Mouse (Mus musculus): Measurements from ENCODE around the gene Fam129a. TPM values are rescaled to one million over a fixed set of nuclear protein-coding genes. Genes with fewer than 3 reads are reported as not detected.

Gene Fam129a
- polyA plus RNA-seq, 1 experiment from 2014 or later = 9.5 TPM

DNA sequence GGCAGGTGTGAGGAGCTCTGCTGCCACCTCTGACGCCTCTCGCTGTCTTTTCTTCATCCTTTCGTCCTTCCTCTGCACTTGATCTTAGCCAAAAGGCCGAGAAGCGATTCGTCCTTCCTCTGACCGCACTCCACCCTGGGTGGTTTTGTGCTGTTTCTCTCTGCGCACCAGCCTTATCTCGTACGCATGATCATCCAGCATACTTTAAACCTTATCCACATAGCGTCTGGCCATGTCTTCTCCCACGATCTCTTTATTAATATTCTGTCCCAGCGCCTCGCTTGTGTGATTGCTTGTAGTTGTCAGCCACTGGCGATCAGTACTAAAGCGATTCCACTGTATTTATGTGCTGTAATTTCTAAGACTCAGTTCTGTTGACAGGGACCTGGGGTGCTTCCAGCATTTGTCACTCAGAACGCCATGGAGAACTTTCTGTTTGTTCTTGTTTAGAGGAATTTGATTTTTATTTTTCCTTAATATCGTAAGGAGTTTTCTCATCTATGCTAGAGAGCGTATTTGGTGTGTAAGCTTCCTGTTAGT is 87.4 kb downstream of the Fam129a start:
- Histone ChIP-seq H3K27ac (no peak overlapping the region), H3K36me3 (ENCODE audit: inconsistent target) (no peaks in the 10 kb centered on the region), H3K4me3 (ENCODE audit: inconsistent target) (no peak overlapping the region), H3K79me2 (ENCODE audit: inconsistent target) (no peaks in the 10 kb centered on the region)
- WGBS (ENCODE audit: missing documents) = 92% methylated on average over 17 of the region's 19 CpGs

GRCm38 (mm10) chr1:151659636-151660035 is 88.7 kb downstream of the Fam129a start:
- 93% methylated on average over 8 of the region's 8 CpGs for WGBS (ENCODE audit: missing documents)
- Histone ChIP-seq H3K4me3 (ENCODE audit: inconsistent target) (no peak overlapping the region), H3K27ac (no peak overlapping the region), H3K79me2 (ENCODE audit: inconsistent target) (no peaks in the 10 kb centered on the region), H3K36me3 (ENCODE audit: inconsistent target) (no peaks in the 10 kb centered on the region)

GRCm38 (mm10) chr1:151660251-151660650 is 89.3 kb downstream of the Fam129a start:
- H3K79me2 ChIP-seq (ENCODE audit: inconsistent target) = no peaks in the 10 kb centered on the region
- WGBS (ENCODE audit: missing documents) = 91% methylated on average over 4 of the region's 4 CpGs
- H3K27ac ChIP-seq = 0 out of 2 replicates have a peak overlapping the region, but pooled peaks have one; percentile 50
- H3K4me3 ChIP-seq (ENCODE audit: inconsistent target) = no peak overlapping the region
- no peaks in the 10 kb centered on the region for H3K36me3 ChIP-seq (ENCODE audit: inconsistent target)

- Histone ChIP-seq H3K4me3 (ENCODE audit: inconsistent target) (no peak overlapping the region), H3K27ac (peak overlapping the region; percentile 50), H3K36me3 (ENCODE audit: inconsistent target) (no peaks in the 10 kb centered on the region), H3K79me2 (ENCODE audit: inconsistent target) (no peaks in the 10 kb centered on the region)
- WGBS (ENCODE audit: missing documents) = 42% methylated on average over 6 of the region's 6 CpGs
These were observed 89.9 kb downstream of the Fam129a start for GRCm38 (mm10) chr1:151660883-151661282.

GRCm38 (mm10) chr1:151661684-151662439 is 90.9 kb downstream of the Fam129a start:
- no peaks in the 10 kb centered on the region for H3K36me3 ChIP-seq (ENCODE audit: inconsistent target)
- no peaks in the 10 kb centered on the region for H3K79me2 ChIP-seq (ENCODE audit: inconsistent target)
- WGBS (ENCODE audit: missing documents) = 66% methylated on average over 7 of the region's 7 CpGs
- no peak overlapping the region for H3K4me3 ChIP-seq (ENCODE audit: inconsistent target)
- peak overlapping the region; percentile 50 for H3K27ac ChIP-seq

- H3K36me3 ChIP-seq (ENCODE audit: inconsistent target) = no peaks in the 10 kb centered on the region
- H3K79me2 ChIP-seq (ENCODE audit: inconsistent target) = no peaks in the 10 kb centered on the region
- H3K4me3 ChIP-seq (ENCODE audit: inconsistent target) = no peak overlapping the region
- WGBS (ENCODE audit: missing documents) = 49% methylated on average over 6 of the region's 6 CpGs
- no peak overlapping the region for H3K27ac ChIP-seq
These were observed 92.0 kb downstream of the Fam129a start for GRCm38 (mm10) chr1:151662958-151663357.

- WGBS (ENCODE audit: missing documents) = 96% methylated on average over 10 of the region's 10 CpGs
- Histone ChIP-seq H3K27ac (no peak overlapping the region), H3K79me2 (ENCODE audit: inconsistent target) (no peaks in the 10 kb centered on the region), H3K4me3 (ENCODE audit: inconsistent target) (no peak overlapping the region), H3K36me3 (ENCODE audit: inconsistent target) (no peaks in the 10 kb centered on the region)
These were observed 93.4 kb downstream of the Fam129a start for GRCm38 (mm10) chr1:151664384-151664783.

- no peaks in the 10 kb centered on the region for H3K36me3 ChIP-seq (ENCODE audit: inconsistent target)
- WGBS (ENCODE audit: missing documents) = 95% methylated on average over 7 of the region's 7 CpGs
These were observed 93.9 kb downstream of the Fam129a start for GRCm38 (mm10) chr1:151664837-151665431.

DNA sequence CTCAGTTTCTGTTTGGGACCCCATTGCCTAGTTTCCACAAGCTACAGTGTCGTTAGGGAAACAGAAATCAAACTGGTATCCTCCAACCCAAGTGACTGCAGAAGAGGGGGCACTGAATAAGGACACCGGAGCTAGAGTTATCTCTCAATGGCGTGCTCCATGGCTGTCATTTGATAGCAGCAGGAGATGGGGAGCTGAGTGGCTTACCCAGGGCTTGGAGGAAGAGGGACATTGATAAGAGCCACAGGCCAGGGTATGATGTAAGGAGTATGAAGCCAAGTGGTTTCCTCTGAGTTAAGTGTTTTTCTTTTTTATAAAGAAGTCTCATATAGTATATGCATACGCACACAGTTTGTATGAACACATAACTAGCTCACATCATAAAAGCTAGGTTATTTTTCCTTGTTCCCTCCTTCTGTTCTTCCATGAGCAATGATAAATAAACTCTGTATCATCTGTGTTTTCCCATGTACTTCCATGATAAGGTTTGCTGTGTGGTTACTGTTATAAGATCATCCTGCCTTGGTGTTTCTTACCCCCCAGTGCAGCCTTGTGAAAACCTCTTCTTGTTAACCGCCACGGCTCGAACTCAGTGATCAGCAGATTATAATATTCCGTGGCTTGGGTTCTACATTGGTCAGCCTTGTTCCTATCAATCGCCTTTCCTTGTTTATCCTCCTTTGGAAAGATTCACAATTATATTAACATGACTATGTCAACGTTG is 96.5 kb downstream of the Fam129a start:
- no peaks in the 10 kb centered on the region for H3K79me2 ChIP-seq (ENCODE audit: inconsistent target)
- no peak overlapping the region for H3K4me3 ChIP-seq (ENCODE audit: inconsistent target)

More at GRCm38 (mm10) chr1:151664837-151665431, 93.9 kb downstream of the Fam129a start:
- Histone ChIP-seq H3K27ac (no peak overlapping the region), H3K4me3 (ENCODE audit: inconsistent target) (no peak overlapping the region), H3K79me2 (ENCODE audit: inconsistent target) (no peaks in the 10 kb centered on the region)

GRCm38 (mm10) chr1:151670006-151670591 is 99.1 kb downstream of the Fam129a start:
- 54% methylated on average over 8 of the region's 9 CpGs for WGBS (ENCODE audit: missing documents)
- Histone ChIP-seq H3K27ac (no peak overlapping the region), H3K36me3 (ENCODE audit: inconsistent target) (no peaks in the 10 kb centered on the region), H3K79me2 (ENCODE audit: inconsistent target) (no peaks in the 10 kb centered on the region), H3K4me3 (ENCODE audit: inconsistent target) (no peak overlapping the region)

More for the DNA sequence above, 96.5 kb downstream of the Fam129a start:
- WGBS (ENCODE audit: missing documents) = 89% methylated on average over 10 of the region's 10 CpGs
- H3K27ac ChIP-seq = no peak overlapping the region
- no peaks in the 10 kb centered on the region for H3K36me3 ChIP-seq (ENCODE audit: inconsistent target)

DNA sequence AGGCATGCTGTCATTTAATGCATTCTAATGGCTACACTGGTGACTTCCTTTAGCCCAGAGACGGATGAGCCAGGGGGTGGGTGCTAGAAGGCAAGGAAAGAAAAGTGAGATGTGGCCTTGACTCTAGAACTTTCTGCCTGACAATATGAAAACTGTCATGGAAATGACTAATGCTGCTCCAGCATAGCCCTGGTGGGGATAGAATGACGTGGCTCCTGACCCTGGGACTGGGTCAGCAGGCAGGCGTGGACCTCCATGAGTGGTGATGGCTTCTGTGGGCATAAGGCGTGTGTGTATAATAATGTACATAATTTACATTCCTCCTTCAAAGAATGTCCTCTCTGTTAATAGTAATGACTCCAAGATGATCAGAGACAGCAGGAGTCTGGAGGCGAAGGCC is 104.7 kb downstream of the Fam129a start:
- no peaks in the 10 kb centered on the region for H3K79me2 ChIP-seq (ENCODE audit: inconsistent target)
- 97% methylated on average over 5 of the region's 5 CpGs for WGBS (ENCODE audit: missing documents)
- H3K27ac ChIP-seq = no peak overlapping the region
- no peaks in the 10 kb centered on the region for H3K36me3 ChIP-seq (ENCODE audit: inconsistent target)
- no peak overlapping the region for H3K4me3 ChIP-seq (ENCODE audit: inconsistent target)

DNA sequence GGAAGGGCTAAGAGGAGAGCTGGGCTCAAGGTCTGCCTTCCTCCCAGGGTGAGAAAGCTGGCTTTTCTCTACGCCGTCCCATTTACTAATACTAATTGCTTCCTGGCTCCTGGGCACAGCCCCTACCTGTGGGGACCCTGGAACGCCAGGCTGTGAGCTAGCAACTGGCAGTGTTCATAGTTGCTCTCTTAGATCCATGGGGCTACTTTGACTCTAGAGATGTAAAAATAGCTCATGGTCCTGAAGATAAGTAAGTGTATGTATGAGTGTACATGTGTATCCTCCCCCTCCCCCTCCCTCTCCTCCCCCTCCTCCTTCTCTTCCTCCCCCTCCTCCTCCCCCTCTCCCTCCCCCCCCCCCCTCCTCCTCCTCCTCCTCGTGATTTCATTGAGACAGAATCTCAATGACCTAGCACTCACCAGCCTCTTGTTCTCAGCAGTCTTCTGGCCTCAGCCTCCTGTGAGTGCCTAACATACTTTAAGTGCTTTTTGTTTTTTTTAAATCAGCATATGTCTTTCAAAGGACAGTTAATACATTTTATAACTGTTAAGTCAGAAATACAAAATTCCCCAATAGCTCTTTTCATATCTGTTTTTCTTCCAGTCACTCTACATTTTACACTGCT is 106.3 kb downstream of the Fam129a start:
- no peak overlapping the region for H3K27ac ChIP-seq
- H3K79me2 ChIP-seq (ENCODE audit: inconsistent target) = no peaks in the 10 kb centered on the region
- H3K4me3 ChIP-seq (ENCODE audit: inconsistent target) = no peak overlapping the region
- H3K36me3 ChIP-seq (ENCODE audit: inconsistent target) = no peaks in the 10 kb centered on the region
- WGBS (ENCODE audit: missing documents) = 98% methylated on average over 3 of the region's 4 CpGs

GRCm38 (mm10) chr1:151677975-151678374 is 107.0 kb downstream of the Fam129a start:
- 90% methylated on average over 4 of the region's 4 CpGs for WGBS (ENCODE audit: missing documents)
- no peak overlapping the region for H3K27ac ChIP-seq
- no peaks in the 10 kb centered on the region for H3K79me2 ChIP-seq (ENCODE audit: inconsistent target)
- no peak overlapping the region for H3K4me3 ChIP-seq (ENCODE audit: inconsistent target)
- H3K36me3 ChIP-seq (ENCODE audit: inconsistent target) = no peaks in the 10 kb centered on the region

- Histone ChIP-seq H3K79me2 (ENCODE audit: inconsistent target) (no peaks in the 10 kb centered on the region), H3K4me3 (ENCODE audit: inconsistent target) (no peak overlapping the region)
- 97% methylated on average over 7 of the region's 7 CpGs for WGBS (ENCODE audit: missing documents)
These were observed 108.2 kb downstream of the Fam129a start for GRCm38 (mm10) chr1:151679153-151679552.

More at GRCm38 (mm10) chr1:151679153-151679552, 108.2 kb downstream of the Fam129a start:
- Histone ChIP-seq H3K27ac (no peak overlapping the region), H3K36me3 (ENCODE audit: inconsistent target) (no peaks in the 10 kb centered on the region)
